Mouse (Mus musculus): Measurements from ENCODE around the gene Prrt1. TPM values are rescaled to one million over a fixed set of nuclear protein-coding genes. Genes with fewer than 3 reads are reported as not detected.

Gene Prrt1
- polyA plus RNA-seq, 1 experiment from 2014 or later, result 0.05 TPM

- no peak for TF ChIP-seq CTCF (IDR thresholded peaks at IDR 0.05; ENCODE audit: low read depth)
- no peak for TF ChIP-seq EP300 (IDR thresholded peaks at IDR 0.05; ENCODE audit: low read depth)
- Histone ChIP-seq H3K27me3 (ENCODE audit: insufficient read depth, low read length) (peaks cover 29% of the 10 kb centered on the region), H3K4me2 (ENCODE audit: low read depth, low read length) (no peak overlapping the region), H3K4me3 (ENCODE audit: low read depth, low read length) (no peak overlapping the region), H3K36me3 (replicated peaks; ENCODE audit: insufficient read depth, low read length) (no peaks in the 10 kb centered on the region), H3K9ac (replicated peaks) (no peak overlapping the region), H3K9me3 (ENCODE audit: low read length) (no peaks in the 10 kb centered on the region), H3K27ac (ENCODE audit: low read depth) (no peak overlapping the region), H3K4me1 (ENCODE audit: insufficient read depth) (no peaks in the 10 kb centered on the region)
- DNase-seq (no peak), ATAC-seq (no peak)
- WGBS (ENCODE audit: insufficient replicate concordance), result 26% methylated on average over 1 of the region's 1 CpGs
Observed at GRCm38 (mm10) chr17:34663558-34663957, 34.2 kb downstream of the Prrt1 start.

DNA sequence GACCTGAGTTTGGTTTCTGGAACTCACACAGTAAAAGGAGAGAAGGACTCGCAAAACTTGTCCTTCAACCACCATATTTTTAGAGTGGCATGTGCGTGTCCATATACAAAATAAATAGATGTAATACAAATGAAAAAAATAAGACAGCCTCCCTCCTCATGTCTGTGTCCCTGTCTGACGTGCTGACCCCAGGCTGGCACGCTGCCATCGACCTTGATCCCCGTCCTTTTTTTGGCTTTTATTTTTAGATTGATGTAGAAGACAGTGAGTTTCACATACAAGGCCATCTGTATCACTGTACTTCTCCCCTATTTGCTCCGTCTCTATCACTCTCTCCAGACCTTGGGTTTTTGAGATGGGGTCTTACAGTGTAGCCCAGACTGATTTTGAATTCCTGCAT is 35.1 kb downstream of the Prrt1 start:
- Histone ChIP-seq H3K9ac (replicated peaks) (no peak overlapping the region), H3K36me3 (replicated peaks; ENCODE audit: insufficient read depth, low read length) (no peaks in the 10 kb centered on the region), H3K4me2 (ENCODE audit: low read depth, low read length) (no peak overlapping the region), H3K27ac (ENCODE audit: low read depth) (no peak overlapping the region), H3K27me3 (ENCODE audit: insufficient read depth, low read length) (peaks cover 28% of the 10 kb centered on the region), H3K9me3 (ENCODE audit: low read length) (no peaks in the 10 kb centered on the region), H3K4me1 (ENCODE audit: insufficient read depth) (no peaks in the 10 kb centered on the region), H3K4me3 (ENCODE audit: low read depth, low read length) (no peak overlapping the region)
- DNase-seq, result no peak
- no peak for TF ChIP-seq EP300 (IDR thresholded peaks at IDR 0.05; ENCODE audit: low read depth)
- TF ChIP-seq CTCF (IDR thresholded peaks at IDR 0.05; ENCODE audit: low read depth), result no peak
- 62% methylated on average over 7 of the region's 7 CpGs for WGBS (ENCODE audit: insufficient replicate concordance)
- ATAC-seq, result no peak

- H3K9ac ChIP-seq (replicated peaks), result no peak within 1 kb of the TSS
- H3K36me3 ChIP-seq (replicated peaks; ENCODE audit: insufficient read depth, low read length), result no peaks in the 10 kb centered on the region
- H3K9me3 ChIP-seq (ENCODE audit: low read length), result no peaks in the 10 kb centered on the region
- H3K27ac ChIP-seq (ENCODE audit: low read depth), result no peak within 1 kb of the TSS
- peaks cover 6% of the 10 kb centered on the region; the same call in 1 of the 2 replicates for H3K4me1 ChIP-seq (ENCODE audit: insufficient read depth)
- DNase-seq, result no peak
- H3K27me3 ChIP-seq (ENCODE audit: insufficient read depth, low read length), result peaks cover 49% of the 10 kb centered on the region
- ATAC-seq, result no peak
- no peak within 1 kb of the TSS for H3K4me2 ChIP-seq (ENCODE audit: low read depth, low read length)
- 57% methylated on average over 7 of the region's 7 CpGs for WGBS (ENCODE audit: insufficient replicate concordance)
- TF ChIP-seq CTCF (IDR thresholded peaks at IDR 0.05; ENCODE audit: low read depth) (no peak), EP300 (IDR thresholded peaks at IDR 0.05; ENCODE audit: low read depth) (no peak)
- H3K4me3 ChIP-seq (ENCODE audit: low read depth, low read length), result no peak within 1 kb of the TSS
Observed at GRCm38 (mm10) chr17:34670235-34670634, 40.9 kb downstream of the Prrt1 start, which contains the start of gene Tnxb. Gene Tnxb, plus strand, starts transcription at chr17:34670535.

DNA sequence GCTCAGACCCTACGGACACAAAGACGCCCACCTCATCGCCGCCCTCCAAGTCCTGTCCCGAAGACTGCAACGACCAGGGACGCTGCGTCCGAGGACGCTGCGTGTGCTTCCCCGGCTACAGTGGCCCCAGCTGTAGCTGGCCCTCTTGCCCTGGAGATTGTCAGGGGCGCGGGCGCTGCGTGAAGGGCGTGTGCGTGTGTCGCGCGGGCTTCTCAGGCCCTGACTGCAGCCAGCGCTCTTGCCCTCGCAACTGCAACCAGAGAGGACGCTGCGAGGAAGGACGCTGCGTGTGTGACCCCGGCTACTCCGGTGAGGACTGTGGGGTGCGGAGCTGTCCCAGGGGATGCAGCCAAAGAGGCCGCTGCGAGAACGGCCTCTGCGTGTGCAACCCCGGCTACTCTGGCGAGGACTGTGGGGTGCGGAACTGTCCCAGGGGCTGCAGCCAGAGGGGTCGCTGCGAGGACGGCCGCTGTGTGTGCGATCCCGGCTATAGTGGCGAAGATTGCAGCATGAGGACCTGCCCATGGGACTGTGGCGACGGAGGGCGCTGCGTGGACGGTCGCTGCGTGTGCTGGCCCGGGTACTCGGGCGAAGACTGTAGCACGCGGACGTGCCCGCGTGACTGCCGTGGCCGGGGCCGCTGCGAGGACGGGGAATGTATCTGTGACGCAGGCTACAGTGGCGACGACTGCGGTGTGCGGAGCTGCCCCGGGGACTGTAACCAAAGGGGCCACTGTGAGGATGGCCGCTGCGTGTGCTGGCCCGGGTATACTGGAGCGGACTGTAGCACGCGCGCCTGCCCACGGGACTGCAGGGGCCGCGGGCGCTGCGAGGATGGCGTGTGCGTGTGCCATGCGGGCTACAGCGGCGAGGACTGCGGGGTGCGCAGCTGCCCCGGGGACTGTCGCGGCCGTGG is 42.1 kb downstream of the Prrt1 start:
- Histone ChIP-seq H3K9me3 (ENCODE audit: low read length) (no peaks in the 10 kb centered on the region), H3K36me3 (replicated peaks; ENCODE audit: insufficient read depth, low read length) (no peaks in the 10 kb centered on the region), H3K9ac (replicated peaks) (no peak overlapping the region), H3K4me3 (ENCODE audit: low read depth, low read length) (no peak overlapping the region), H3K4me1 (ENCODE audit: insufficient read depth) (peaks cover 6% of the 10 kb centered on the region; the same call in 1 of the 2 replicates), H3K4me2 (ENCODE audit: low read depth, low read length) (no peak overlapping the region; the same call in 1 of the 2 replicates), H3K27me3 (ENCODE audit: insufficient read depth, low read length) (peaks cover 52% of the 10 kb centered on the region), H3K27ac (ENCODE audit: low read depth) (no peak overlapping the region)
- WGBS (ENCODE audit: insufficient replicate concordance), result 18% methylated on average over 88 of the region's 93 CpGs
- DNase-seq (no peak), ATAC-seq (no peak)
- TF ChIP-seq EP300 (IDR thresholded peaks at IDR 0.05; ENCODE audit: low read depth) (no peak), CTCF (IDR thresholded peaks at IDR 0.05; ENCODE audit: low read depth) (0 out of 2 replicates have a peak, but pooled peaks have one; percentile 2)

GRCm38 (mm10) chr17:34672246-34672792 is 43.0 kb downstream of the Prrt1 start:
- Histone ChIP-seq H3K36me3 (replicated peaks; ENCODE audit: insufficient read depth, low read length) (no peaks in the 10 kb centered on the region), H3K4me1 (ENCODE audit: insufficient read depth) (peaks cover 6% of the 10 kb centered on the region; the same call in 1 of the 2 replicates), H3K27ac (ENCODE audit: low read depth) (no peak overlapping the region), H3K9ac (replicated peaks) (no peak overlapping the region), H3K4me2 (ENCODE audit: low read depth, low read length) (no peak overlapping the region), H3K4me3 (ENCODE audit: low read depth, low read length) (no peak overlapping the region), H3K9me3 (ENCODE audit: low read length) (no peaks in the 10 kb centered on the region), H3K27me3 (ENCODE audit: insufficient read depth, low read length) (peaks cover 58% of the 10 kb centered on the region)
- DNase-seq (no peak), ATAC-seq (no peak)
- no peak for TF ChIP-seq EP300 (IDR thresholded peaks at IDR 0.05; ENCODE audit: low read depth)
- WGBS (ENCODE audit: insufficient replicate concordance), result 38% methylated on average over 49 of the region's 49 CpGs

- H3K4me3 ChIP-seq (ENCODE audit: low read depth, low read length), result no peak overlapping the region
- H3K4me2 ChIP-seq (ENCODE audit: low read depth, low read length), result no peak overlapping the region
- DNase-seq, result no peak
- peaks cover 6% of the 10 kb centered on the region; the same call in 1 of the 2 replicates for H3K4me1 ChIP-seq (ENCODE audit: insufficient read depth)
- H3K27ac ChIP-seq (ENCODE audit: low read depth), result no peak overlapping the region
- ATAC-seq, result no peak
- H3K36me3 ChIP-seq (replicated peaks; ENCODE audit: insufficient read depth, low read length), result no peaks in the 10 kb centered on the region
- peaks cover 58% of the 10 kb centered on the region for H3K27me3 ChIP-seq (ENCODE audit: insufficient read depth, low read length)
- WGBS (ENCODE audit: insufficient replicate concordance), result 84% methylated on average over 7 of the region's 7 CpGs
- H3K9ac ChIP-seq (replicated peaks), result no peak overlapping the region
- TF ChIP-seq EP300 (IDR thresholded peaks at IDR 0.05; ENCODE audit: low read depth) (no peak), CTCF (IDR thresholded peaks at IDR 0.05; ENCODE audit: low read depth) (no peak)
- H3K9me3 ChIP-seq (ENCODE audit: low read length), result no peaks in the 10 kb centered on the region
Observed at GRCm38 (mm10) chr17:34673139-34673538, 43.8 kb downstream of the Prrt1 start.
